Mouse (Mus musculus) thymus, adult 18-20 months (tissue): ENCODE measurements around the gene AI413582.

Experiments used
- DNase-seq, 2 experiments: peaks; one replicate each; pipeline ENCODE4 v3.0.0; 2022; ENCODE audit warnings: mixed read lengths in 2 of 2

The AI413582 gene

DNA sequence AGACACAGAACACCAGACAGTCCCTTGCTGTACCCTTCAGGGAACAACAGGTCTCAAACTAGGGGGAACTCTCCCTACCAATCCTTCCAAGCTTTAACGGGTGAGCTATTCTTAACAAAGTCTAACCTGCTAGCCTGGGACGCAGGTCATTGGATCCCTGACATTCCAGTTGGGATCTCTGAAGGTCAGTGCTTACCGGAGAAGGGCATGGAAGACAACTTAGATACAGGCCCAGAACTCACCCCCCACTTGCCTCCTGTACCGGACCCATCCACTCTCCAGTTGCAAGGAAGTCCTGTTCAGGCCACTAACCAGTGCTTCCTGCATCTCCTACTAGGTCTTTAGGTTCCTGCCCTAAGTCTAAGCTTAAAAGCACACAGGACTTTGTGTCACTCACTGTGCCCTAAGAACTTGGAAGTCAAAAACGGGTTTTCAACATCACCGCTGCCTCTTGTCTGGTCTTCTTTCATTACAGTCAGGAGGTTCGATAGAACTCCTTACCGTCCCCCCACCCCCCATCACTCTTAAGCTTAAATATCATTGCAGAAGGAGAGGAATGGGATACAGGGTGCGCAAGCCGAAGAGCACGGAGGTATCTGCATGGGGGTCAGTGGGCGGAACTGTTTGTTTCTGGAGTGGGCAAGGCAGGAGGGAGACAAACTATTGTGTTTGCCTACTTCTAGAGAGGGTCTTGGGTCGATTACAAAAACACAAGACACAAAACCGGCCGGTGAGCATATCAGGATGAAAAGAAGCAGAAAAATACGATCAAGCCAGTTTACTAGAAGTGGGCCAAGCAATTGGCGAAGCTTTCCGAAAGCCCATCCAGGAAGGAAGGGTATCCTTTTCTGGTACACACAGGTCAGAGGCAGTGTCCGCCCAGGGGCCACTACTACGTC is 11.2 kb downstream of the AI413582 start:
- DNase-seq, result no peak

DNA sequence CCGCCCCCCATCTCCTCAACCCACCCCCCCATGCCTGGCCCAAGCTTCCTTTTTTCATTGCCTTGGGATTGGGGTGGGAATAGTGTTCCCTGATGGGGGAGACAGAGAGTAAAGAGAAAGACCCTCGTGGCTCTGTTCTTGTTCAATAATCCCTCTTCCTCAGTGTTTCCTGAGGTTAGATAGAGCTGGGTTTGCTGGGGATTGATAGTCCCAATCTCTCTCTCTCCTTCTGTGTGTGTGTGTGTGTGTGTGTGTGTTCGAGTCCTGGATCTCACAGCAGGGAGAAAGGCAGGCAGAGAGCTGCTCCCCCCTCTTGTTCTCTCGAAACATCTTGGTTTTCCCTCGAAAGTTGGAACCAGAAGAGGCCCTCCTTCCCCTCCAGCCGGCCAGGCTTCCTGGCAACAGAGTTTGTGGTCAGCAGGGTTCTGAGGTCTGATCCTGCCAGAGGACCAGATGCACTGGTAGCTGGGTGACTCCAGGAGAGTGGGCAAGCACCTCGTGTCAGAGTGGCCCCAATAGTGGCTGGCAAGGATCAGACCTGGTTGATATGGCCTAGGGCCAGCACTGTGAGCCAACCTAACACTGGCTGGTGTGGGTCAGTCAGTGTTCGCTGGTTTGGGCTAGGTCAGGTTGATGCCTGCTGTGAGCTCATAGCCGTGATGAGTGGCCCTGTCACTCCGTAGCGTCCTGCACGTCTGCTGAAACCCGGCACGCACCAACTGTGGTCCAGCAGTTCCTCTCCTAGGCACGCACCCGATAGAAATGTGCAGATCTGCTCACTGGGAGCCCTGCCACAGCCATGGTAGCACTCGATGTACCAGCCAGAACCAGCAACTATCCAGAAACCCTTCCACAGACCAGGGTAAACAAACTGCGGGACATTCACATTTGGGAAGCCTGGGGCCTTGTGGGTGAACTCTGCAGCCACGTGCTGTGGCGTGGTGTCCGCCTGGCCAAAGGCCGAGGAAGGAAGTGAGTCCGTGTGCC is 13.0 kb downstream of the AI413582 start:
- no peak for DNase-seq

DNA sequence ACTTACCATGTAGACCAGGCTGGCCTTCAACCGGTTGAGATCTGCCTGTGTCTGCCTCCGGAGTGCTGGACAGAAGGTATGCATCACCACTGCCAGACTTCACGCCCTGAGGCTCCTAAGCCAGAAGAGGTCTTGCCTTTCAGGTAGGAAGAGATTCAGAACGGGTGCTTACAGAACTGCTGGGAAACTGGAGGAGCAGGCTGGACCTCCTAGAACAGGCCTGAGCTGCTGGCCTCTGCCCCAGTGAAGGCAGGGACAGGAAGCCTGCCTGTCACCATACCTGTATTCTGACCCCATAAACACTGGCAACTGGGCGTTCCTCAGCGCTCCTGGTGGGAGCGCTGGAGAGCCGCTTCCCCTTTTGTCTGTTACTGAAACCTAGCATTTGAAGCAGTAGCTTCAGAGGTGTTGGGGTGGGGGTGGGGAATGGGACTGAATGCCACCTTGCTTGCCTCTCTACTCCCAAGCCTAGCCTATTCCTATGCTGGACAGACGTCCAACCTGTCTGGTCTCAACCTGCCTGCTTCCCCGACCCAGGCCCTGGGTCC is 14.1 kb downstream of the AI413582 start:
- no peak for DNase-seq

DNA sequence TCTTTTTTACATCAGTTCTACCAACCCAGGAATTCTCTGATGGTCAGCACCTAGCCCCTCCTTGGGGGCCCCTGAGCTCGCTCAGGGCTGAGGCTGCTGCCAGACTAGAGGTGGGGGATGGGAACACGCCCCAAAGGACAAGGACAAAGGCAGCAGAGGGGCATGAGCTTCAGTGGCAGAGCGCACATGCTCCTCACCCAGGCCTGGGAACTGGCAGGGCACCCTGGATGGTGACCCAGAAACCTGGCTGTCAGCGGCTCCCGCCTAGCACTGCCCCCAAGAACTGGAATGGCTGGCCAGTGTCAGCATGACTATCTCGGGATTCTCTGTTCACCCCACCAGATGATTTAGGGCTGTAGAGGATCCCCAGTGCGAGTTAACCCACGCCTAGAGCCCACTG is 16.3 kb downstream of the AI413582 start:
- DNase-seq, result no peak

DNA sequence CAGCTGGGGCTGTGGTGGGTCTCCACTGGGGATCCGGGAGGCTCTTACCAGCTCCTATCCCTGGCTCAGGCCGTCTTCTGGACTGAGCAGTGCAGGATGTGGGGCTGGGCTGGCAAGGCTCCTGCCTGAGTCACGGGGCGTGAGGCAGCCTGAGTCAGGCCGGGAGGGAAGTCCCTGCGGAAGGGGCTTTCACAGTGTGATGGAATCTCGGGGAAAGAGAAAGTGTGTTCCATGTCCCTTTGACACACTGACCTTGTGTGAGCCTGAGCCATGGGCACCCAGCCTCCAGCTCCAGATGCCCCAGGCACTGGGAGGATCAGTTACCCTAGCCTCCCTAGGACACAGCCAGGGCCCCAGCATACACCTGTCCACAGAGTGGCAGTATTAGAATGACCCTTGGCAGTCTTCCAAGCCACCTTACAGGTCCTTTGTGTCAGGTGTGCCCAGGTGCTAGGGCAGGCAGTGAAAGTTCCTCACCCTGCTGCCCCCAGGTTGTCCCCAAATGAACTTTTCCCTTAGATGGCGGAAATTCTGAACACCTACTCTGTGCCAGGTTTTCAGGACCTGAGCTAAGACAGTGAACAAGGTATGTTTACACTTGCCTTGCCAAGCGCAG is 18.2 kb downstream of the AI413582 start:
- DNase-seq, result no peak

DNA sequence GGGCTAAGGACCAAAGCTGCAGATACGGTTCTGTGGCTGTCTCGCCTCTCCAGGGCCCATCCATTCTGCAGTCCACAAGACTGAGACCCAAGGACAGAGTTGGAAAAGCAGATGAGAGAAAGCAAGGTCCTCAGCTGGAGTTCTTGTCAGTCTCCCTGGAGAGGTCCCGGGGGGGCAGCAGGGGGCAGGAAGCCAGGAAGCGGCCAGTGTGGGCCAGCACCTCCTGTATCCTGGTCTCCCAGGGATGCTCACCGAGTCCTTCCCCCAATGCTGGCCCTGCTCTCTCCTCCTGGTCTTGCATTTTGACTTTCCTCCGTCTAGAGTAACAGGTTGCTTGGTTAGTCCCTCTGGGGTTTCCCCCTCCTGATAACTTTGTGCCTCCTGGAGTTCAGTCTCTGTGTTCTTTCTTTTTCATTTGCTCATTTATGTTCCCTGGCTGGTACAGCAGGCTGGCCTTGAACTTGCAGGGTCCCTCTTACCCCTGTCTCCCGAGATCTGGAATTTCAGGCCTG is 18.9 kb downstream of the AI413582 start:
- no peak for DNase-seq

DNA sequence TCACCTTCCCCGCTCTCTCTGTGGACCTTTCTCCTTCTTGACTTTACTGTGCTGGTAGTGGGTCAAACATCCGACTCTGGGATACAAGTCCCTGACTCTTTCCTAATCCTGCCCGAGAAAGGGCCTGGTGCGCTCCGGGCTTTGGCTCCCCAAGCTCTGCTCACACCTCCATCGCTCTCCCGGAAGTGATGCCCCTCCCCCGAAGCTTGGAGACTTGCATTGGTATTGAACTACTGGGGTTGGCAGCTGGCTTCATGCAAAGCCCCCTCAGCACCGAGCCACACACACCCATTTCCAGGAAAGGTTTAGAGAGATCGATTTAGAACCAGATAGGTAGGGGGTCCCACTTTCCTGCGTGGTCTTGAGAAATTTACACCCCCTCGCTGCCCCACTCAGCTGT is 19.6 kb downstream of the AI413582 start:
- DNase-seq, result no peak

DNA sequence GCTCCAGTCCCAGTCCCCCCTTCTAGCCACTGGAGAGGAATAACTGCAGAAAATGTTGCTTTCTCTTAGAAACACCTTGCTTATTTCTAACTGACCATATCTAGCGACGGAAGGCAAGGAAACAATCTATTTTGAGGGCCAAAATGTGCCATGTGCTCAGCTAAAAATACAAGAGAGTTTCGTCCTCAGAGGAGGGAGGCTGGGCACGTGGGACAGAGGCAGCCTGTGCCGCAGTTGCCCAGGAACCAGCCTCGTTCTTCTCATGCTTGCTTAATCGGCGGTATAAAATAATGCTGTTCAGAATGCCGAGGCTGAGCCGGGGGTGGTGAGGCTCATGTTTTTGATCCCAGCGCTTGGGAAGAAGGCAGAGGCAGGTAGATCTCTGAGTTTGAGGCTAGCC is 21.0 kb downstream of the AI413582 start:
- DNase-seq, result no peak

DNA sequence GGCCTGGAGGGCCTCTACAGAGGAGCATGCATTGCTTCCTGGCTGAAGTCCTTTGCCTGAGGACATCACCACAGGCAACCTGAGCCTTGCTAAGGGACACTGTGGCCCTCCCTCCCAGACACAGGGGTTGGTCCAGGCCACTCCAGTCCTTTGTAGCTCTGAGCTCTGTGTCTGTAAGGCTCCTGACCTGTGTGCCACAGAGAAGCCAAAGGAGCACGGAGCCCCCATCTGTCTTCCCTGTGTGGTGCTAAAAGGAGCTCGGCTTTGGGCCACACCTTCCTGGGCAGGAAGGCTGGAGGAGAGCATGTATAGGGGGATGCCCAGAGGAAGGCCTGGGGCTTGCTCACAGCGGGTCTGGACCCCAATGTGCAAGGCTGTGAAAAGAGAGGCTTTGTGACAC is 23.6 kb downstream of the AI413582 start:
- no peak for DNase-seq

DNA sequence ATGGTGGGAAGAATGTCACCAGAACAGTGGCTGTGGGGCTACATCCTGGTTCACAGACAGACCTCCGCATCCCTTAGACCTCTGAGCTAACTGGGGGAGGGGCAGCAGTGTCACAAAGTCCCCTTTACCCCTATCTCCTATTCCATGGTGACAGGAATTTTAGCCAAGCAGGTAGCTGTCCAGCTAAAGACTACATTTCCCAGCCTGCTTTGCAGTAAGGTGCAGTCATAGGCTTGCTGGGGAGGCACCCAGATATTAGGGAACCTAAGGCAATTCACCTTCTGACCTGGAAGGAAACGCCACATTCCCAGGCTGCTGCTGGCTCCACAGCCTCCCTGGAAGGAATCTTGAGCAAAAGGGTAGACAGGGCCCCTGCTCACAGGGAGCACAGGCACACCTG is 24.3 kb downstream of the AI413582 start:
- no peak for DNase-seq

DNA sequence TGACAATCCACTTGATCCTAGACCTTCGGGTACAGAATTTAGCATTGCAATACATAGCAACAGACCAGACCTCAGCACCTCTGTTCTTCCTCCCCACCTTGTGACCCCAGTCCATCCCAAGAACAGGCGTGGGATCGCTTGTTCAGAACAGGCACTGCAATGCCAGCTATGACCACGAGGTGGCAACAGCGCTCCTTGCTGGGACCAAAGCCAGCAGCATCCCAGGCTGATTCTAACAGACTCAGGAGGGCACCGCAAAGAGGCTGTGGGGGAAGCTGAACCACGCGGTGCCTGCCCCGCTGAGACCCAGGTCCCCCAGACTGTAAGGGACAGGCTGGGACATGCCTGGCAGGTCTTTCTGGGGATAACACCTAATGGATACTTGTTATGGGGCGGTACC is 30.8 kb downstream of the AI413582 start:
- DNase-seq, result peak; percentile 75 to 76

DNA sequence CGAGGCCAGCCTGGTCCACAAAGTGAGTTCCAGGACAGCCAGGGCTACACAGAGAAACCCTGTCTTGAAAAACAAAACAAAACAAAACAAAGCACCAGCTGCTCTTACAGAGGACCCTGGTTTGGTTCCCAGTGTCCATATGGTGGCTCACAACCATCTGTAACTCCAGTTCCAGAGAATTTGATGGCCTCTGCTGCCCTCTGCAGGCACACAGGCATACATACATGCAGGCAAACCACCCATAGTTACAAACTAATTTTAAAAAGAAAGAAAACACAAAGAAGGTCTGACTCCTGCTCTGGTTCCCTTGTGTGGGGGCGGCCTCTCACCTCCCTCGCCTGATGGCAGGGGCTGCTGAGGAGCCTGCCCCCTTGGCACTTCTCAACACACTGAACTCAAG is 32.2 kb downstream of the AI413582 start:
- no peak for DNase-seq

DNA sequence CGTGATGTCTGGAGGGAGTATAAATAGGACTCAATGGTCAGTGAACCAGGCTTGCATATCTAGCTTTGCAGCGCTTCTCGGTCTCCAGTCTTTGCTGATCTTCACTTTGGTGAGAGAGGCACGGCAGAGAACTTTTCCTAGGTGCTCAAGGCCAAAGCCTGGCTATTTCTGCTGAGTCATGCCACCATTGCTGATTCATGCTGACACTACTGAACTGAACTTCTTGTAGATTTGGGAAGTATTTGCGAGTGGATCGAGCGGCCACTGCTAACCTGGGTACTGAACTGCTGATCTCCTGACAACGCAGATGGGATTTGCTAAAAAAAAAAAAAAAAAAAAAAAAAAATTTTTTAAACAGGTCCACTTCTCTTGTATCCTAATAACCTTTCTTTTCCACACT is 33.5 kb downstream of the AI413582 start:
- DNase-seq, result no peak

DNA sequence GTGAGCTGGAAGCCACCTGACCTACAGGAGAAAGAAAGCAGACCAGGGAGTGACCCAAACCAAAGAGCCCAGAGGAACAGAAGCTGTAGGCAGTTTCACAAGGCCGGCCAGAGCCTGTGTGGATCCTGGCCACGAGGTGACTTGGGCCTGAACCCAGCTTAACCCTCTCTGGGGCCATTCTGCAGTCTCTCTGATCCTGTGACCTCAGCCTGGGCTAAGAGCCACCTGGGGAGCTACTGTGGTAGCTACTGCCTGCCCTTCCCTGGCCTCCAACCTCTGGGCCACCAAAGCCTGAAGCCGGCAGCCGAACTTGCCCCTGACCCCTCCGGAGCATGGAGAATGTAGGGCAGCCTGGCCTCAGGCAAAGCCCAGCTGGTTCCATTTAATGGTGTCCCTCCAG is 36.8 kb downstream of the AI413582 start:
- no peak for DNase-seq

DNA sequence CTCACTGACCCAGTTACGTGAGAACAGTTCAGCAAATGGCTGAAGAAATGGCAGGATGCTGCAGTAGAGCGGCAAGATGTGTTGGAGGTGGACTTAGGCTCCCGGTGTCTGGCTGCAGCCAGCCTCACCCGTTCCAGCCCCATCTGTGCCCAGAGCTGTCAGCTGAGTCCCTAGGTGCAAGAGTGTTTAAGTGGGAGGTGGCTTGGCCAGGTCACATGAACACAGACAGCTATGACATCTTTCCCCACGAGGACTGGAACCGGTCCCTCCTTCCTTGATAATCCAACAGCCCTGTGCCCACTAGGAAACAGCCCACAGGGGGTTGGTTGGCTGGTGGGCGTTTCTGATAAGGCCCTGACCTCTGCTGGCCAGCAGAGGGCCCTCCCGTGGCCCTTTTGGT is 37.5 kb downstream of the AI413582 start:
- DNase-seq, result no peak

DNA sequence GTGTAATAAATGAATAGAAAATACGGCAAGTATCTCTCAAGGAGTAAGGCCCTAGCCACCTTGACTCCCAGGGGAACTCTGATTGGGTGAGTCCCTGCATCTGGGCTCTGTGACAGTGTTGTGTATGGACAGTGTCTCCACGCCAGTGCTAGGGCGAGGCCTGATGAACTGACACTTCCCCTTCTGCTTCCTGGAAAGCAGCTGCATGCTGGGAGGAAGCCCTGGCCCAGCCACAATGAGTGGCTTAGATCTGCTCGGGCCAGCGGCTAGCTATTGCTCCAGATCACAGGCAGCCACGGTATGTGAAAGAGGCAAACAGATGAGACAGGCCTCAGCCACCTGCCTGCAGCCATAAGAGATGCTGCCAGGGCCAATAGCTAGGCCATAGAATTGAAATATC is 38.4 kb downstream of the AI413582 start:
- no peak for DNase-seq

DNA sequence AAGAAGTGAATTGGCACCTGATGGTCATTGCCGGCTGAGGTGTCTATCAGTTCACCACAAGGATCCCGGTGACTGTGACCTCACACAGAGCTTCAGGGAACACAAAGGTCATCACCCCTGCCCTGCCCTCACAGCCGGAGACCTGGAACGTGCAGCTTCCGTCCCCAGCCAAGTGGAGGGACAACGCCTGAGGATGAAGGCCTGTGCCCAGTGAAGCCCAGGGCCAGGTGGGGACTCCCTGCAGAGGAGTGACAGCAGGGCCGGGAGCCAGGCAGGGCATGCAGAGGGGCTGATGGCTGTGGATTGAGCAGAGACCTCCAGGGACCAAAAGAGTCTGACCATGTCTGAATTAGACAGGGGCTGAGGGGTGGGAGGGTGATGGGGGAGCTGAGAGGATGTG is 42.4 kb downstream of the AI413582 start:
- no peak for DNase-seq

DNA sequence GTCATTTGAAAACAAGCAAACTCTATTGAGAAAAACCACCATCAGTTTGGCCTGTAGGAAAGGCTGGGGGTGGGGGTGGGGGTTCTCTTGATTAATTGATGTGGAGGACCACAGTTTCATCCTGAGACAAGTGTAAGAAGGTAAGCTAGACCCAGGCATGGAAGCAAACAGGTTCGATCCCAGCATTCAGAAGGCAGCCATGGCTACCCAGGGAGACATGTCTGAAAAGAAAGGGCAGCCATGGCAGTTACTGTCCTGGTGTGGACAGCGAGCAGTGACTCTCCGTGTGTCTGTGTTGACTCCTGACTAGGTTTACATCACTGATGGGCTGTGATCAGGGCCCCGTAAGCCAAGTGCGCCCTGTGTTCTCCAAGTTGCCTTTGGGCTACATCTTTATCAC is 44.3 kb downstream of the AI413582 start, which contains the start of gene Grm4:
Grm4 (minus strand) TSS at position 101 of the 400 bp plus-strand sequence.
- no peak for DNase-seq

DNA sequence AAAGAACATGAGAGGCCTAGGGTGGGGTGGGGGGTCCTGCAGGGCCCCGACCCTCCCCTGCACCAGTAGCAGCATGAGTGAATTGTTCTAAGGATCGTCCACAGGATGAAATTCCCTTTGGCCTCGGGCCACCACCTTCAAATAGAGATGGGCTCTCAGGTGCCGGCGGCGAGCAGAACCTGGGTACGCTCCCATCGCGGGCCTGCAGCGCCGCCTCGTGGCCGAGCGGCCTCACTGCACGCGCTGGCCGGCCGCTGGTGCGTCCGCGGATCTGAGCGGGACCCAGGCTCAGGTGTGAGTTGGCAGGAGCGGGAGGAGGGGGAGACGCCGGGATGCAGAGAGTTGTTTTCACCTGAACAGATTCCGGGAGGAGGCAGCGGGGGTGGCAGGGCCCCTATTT is 45.0 kb downstream of the AI413582 start:
- no peak for DNase-seq

DNA sequence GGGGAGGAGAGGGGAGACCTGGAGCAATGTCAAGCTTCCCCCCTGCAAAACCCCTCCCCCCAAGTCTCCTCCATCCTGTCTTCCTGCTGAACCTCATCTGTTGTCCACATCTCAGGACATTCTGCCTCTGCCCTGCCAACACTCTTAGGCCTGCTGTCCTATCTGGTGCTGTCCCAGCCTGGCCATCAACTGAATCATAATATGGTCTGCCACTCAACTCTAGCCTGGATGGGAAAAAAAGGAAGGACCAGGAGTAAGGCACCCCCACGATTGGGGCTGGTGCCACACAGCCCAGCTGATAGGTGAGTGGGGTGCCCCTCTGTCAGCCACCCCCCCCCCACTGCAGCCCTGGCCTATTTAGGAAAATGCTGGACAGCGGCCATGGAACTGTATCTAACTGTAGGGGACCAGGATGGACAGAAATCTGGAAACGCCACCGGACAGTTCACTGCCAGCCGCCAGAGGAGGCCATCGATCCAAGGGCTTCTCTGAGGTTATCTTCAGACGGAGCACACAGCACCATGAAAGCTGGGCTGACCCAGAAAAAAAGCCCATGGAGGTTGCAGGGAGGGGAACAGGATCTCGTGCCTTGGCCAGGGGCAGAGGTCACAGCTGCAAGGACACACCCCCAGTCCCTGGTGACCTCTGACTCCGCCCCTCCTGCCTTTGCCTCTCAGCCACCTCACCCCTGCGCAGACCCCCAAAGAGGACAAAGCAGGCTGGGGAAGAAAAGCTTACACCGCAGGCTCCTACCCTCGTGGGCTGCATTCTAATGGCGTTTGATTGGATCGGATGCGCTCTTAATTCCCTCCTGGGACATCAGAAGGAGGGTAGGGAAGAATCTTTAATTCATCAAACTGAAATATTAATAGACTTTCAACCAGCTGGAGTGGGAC is 46.6 kb downstream of the AI413582 start:
- DNase-seq, result no peak

DNA sequence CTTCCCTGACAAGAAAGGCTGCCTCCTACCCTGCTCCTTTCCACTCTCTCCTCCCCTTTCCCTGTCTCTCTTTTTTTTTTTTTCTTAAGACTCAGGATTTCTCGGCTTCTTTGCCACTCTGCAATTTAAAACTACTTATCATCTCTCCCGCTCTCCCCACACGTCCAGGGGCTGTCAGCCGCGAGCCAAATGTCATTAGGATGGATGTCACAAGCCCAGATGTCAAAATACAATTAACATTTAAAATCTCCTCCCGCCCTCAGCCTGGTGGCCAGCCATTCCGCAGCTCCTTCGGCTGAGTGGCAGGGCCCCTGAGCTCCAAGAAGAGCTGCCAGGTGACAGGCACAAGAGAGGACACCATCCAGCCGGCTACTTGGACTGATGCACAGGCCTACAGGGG is 47.3 kb downstream of the AI413582 start:
- DNase-seq, result no peak
